Comparison of ENCODE assay signal across 12 mouse cellular contexts in genomic region chr2:26535517-26536045, GRCm38 (mm10). TPM values are rescaled to one million over a fixed set of nuclear protein-coding genes. Genes with fewer than 3 reads are reported as not detected.
DNase-seq lines count a peak whose midpoint lies in the region; ATAC-seq lines count a peak whose summit lies in the region.
"Had no signal": no experiment of that assay in that cellular context is flagged by ENCODE, and none has a peak within 500 bp of the region (broad histone marks: within the 10 kb centered on the region; RNA-seq: fewer than 3 reads in every experiment).

No protein-coding gene starts in this region.

- no peak overlapping the region for H3K4me3 ChIP-seq in embryonic facial prominence, embryonic 11.5 days (ENCODE audit: low read depth, low read length)

- no peak overlapping the region for H3K9ac ChIP-seq in embryonic facial prominence, embryonic 11.5 days (replicated peaks; ENCODE audit: low read length)

- DNase-seq in cerebellum, adult 18-20 months, result peak; percentile 13 to 25
- no peak for DNase-seq in cerebellum, adult 11 months
- no peak for DNase-seq in embryonic facial prominence, embryonic 11.5 days (ENCODE audit: low spot score)
- peak; percentile 59 for DNase-seq in layer of hippocampus, adult 8-10 months (ENCODE audit: low spot score in 2 of 2)
- DNase-seq in neural tube, embryonic 10.5 days (ENCODE audit: extremely low spot score, low spot score), result peak; percentile 61
- no peak for DNase-seq in urinary bladder, postnatal 36 days (ENCODE audit: low spot score in 2 of 2)
- DNase-seq in adrenal gland, postnatal 25 days, result no peak
- DNase-seq in kidney, adult 18-20 months, result no peak
- DNase-seq: kidney, postnatal 4 days; thymus, postnatal 4 days had no signal

- no peak overlapping the region for H3K27ac ChIP-seq in embryonic facial prominence, embryonic 11.5 days (replicated peaks; ENCODE audit: low read depth, low read length)

- H3K36me3 ChIP-seq in embryonic facial prominence, embryonic 11.5 days (replicated peaks; ENCODE audit: control insufficient read depth, insufficient read depth, low read depth, low read length), result no peaks in the 10 kb centered on the region

- WGBS in embryonic facial prominence, embryonic 11.5 days, result 34% methylated on average over 4 of the region's 4 CpGs

- no peaks in the 10 kb centered on the region for H3K27me3 ChIP-seq in embryonic facial prominence, embryonic 11.5 days (ENCODE audit: control insufficient read depth, insufficient read depth, low read length)

- peak; percentile 25; the same call in 1 of the 2 replicates for ATAC-seq in embryonic facial prominence, embryonic 11.5 days (replicated peaks; ENCODE audit: insufficient number of reproducible peaks, low FRiP score, low TSS enrichment, low read depth)

- H3K4me1 ChIP-seq in embryonic facial prominence, embryonic 11.5 days (ENCODE audit: control insufficient read depth, insufficient read depth, low read length), result no peaks in the 10 kb centered on the region; the same call in 1 of the 2 replicates

- no peak overlapping the region for H3K4me2 ChIP-seq in embryonic facial prominence, embryonic 11.5 days (ENCODE audit: low read depth, low read length)

- H3K9me3 ChIP-seq in embryonic facial prominence, embryonic 11.5 days (replicated peaks; ENCODE audit: control insufficient read depth, low read length), result no peaks in the 10 kb centered on the region

RNA-seq across cellular contexts. Expression of gene Notch1, which starts 19.1 kb away (rescaled TPM):
- polyA plus RNA-seq in embryonic facial prominence, embryonic 11.5 days (2014; fragmentation: Nextera tagmentation; extraction: Ambion mirVana), result 17.2 and 17.7 TPM in 2 replicates
- total RNA-seq in layer of hippocampus, adult 8-10 months (2022), result 10 to 100 TPM; 31.0 to 36.2 (median 34.2) TPM
- 17.7 and 24.8 TPM in 2 replicates for total RNA-seq in adrenal gland, postnatal 25 days (2021)

RNA-seq across cellular contexts. Expression of gene Egfl7, which starts 44.2 kb away (rescaled TPM):
- polyA plus RNA-seq in embryonic facial prominence, embryonic 11.5 days (2014; fragmentation: Nextera tagmentation; extraction: Ambion mirVana), result 54.3 and 74.6 TPM in 2 replicates
- 10 to 100 TPM; 62.4 to 90.7 (median 72.7) TPM for total RNA-seq in layer of hippocampus, adult 8-10 months (2022)
- 159 and 211 TPM in 2 replicates for total RNA-seq in adrenal gland, postnatal 25 days (2021)

RNA-seq across cellular contexts. Expression of gene Gm20532, which starts 50.9 kb away (rescaled TPM):
- polyA plus RNA-seq in embryonic facial prominence, embryonic 11.5 days (2014; fragmentation: Nextera tagmentation; extraction: Ambion mirVana), result not detected in 2 replicates
- total RNA-seq in layer of hippocampus, adult 8-10 months (2022), result not detected
- not detected in 2 replicates for total RNA-seq in adrenal gland, postnatal 25 days (2021)
- total RNA-seq: gastrocnemius, postnatal 4 days had no signal
- polyA plus RNA-seq: liver, embryonic 16.5 days had no signal

Comparison
In these comparisons a context has a peak if more than half of its experiments do, and no peak if none do; other contexts are left out.
1. DNase-seq: peak in cerebellum, adult 18-20 months (2 of 2), layer of hippocampus, adult 8-10 months (2 of 2) and neural tube, embryonic 10.5 days (single experiment); none in cerebellum, adult 11 months (single experiment), embryonic facial prominence, embryonic 11.5 days (single experiment), urinary bladder, postnatal 36 days (0 of 2), adrenal gland, postnatal 25 days (single experiment) and kidney, adult 18-20 months (single experiment).